Mouse (Mus musculus): ENCODE results near the gene Cdkn1b.

Gene Cdkn1b

DNA sequence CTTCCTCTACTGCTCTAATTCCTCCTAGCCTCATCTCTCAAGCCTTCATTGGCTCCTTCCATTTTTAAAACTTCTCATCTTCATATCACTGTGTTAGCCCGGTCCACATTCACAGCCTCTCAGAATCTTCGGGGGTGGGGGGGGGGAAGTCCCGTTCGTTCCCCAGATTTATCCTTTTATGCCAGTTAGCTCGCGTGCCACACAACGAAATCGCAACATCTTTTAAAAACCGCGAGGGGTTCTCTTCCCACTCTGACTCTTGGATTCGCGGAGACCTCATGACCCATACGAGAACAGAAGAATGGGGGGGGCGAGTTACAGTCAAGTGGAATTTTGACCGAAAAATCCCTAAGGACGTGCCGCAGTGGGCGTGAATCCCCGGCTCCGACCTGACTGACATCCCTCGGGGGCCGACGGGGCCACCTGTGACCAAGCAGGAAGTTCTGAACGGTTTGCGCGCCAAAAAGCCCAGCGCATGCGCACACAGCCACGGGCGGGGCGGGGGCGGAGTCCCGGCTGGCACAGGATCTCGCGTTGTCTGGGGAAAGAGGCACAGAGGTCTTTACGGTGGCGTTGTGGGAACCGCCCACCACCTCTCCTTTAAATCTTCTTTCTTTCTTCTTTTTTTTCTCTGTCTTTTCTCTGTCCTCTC lies 22.6 kb upstream of the Cdkn1b start:
- in situ Hi-C loops (cut with MboI; ENCODE audit: low pct_unique_long_range_greater_than_20kb in 1 of 2, low sequenced_read_pairs in 2 of 2, unreplicated experiment in 1 of 2): no loop called here

DNA sequence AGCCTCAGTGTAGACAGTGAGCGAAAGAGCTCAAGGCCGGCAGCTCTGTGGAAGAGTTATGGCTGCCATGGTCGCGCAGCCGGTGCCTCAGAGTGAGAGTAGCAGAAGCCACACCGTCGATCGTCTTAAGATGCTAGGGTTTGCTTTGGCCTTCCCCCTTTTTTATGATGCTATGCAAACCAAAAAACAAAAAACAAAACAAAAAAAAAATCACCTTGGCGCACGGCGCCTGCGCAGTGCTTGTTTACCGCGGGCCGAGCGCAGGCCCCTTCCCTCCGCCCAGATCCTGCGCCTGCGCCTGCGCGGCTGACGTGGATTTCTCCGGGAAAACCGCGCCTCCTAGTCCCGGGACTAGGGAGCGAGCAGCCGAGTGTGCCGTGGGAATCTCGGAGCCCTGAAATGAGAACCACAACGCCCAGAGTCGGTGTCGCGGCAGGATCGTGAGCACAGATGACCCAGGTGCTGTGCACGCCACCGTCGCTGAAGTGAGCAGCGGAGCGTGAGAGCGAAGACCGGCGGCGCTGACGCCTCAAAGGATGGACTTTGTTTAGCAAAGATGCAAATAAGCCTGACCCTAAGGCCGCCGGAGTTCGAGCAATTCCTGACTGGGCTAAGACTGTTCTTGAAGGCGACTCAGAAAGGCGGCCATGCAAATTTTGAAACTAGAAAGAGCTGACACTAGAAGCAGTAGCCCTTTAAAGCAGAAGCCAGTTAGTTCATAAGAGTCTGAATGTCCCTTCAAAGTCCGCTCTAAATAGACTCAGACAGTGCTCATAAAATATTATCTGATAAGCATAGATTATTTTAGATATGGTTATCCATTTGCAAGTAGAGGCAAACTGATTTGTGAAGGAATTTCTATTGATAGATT lies 21.9 kb upstream of the Cdkn1b start, which contains the start of gene Gpr19:
TSS of gene Gpr19 (minus strand) at position 484 of the 871 bp plus-strand sequence.
- in situ Hi-C loops (cut with MboI; ENCODE audit: low pct_unique_long_range_greater_than_20kb in 1 of 2, low sequenced_read_pairs in 2 of 2, unreplicated experiment in 1 of 2): no loop called here

DNA sequence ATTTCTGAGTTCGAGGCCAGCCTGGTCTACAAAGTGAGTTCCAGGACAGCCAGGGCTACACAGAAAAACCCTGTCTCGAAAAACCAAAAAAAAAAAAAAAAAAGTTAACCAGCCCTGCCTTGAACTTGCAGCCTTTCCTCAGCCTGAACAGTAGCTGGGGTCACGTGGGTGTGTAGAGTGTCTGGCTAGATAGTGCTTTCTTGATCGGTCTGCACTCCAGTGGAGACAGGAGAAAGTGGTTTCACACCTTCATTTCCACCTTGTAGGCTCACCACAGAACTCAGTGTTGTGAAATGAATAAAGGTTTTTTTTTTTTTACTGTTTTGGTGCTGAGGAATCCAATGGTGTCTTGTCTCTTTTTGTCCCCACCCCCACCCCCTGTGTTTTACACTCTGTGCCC lies 16.8 kb upstream of the Cdkn1b start:
- in situ Hi-C loops (cut with MboI; ENCODE audit: low pct_unique_long_range_greater_than_20kb in 1 of 2, low sequenced_read_pairs in 2 of 2, unreplicated experiment in 1 of 2): no loop called here

DNA sequence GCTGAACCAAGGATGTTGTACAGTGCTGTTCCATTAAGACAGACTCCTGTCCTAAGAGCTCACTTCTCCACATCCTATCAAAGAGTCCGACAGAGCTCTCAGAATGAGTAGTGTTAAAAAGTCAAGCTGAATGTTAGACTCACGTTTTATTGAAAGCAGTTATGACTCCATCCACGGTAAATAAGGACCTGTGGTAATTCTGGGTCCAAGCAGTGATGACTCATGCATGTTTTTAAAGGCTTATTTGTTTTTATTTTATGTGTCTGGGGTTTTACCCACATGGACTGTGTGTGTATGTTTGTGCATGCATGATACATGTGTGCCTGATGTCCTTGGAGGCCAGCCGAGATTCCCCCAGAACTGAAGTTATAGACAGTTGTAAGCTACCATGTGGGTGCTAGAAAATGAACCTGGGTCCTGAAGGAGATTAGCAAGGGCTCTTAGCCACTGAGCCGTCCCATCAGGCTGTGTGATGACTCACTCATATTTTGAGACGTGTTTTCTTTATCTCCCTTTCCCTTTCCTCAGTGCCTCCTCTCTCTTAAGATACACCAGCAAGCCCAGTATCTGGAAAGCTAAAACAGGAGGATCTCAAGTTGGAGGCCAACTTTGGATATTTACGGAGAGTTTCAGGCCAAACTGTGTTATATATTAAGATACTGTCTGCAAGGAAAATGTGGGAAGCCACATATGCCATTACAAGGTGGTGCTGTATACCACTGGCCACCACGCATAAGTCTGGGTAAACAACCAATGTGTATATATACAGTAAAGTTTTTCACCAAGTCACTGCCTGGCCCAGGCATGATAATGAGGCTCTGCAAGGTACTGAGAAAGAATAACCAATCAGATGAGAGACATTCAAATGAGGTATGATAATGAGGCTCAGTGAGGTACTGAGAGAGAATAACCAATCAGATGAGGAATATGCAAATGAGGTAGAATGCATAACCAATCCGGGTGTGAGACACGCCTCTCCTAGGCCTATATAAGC lies 16.0 kb upstream of the Cdkn1b start:
- in situ Hi-C loops (cut with MboI; ENCODE audit: low pct_unique_long_range_greater_than_20kb in 1 of 2, low sequenced_read_pairs in 2 of 2, unreplicated experiment in 1 of 2): no loop called here

DNA sequence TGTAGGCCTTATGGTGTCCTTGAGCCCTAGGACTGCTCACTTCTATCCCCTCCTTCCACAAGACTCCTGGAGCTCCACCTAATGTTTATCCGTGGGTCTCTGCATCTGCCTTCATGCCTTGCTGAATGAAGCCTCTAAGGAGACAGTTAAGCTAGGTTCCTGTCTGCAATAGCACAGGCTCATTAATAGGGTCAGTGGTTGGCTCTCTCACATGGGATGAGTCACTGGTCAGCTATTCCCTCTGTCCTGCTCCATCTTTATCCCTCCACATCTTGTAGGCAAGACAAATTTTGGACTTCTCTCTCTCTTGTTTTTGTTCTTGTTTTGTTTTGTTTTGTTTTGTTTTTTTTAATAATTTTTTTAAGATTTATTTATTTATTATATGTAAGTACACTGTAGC lies 14.4 kb upstream of the Cdkn1b start:
- in situ Hi-C loops (cut with MboI; ENCODE audit: low pct_unique_long_range_greater_than_20kb in 1 of 2, low sequenced_read_pairs in 2 of 2, unreplicated experiment in 1 of 2): no loop called here

DNA sequence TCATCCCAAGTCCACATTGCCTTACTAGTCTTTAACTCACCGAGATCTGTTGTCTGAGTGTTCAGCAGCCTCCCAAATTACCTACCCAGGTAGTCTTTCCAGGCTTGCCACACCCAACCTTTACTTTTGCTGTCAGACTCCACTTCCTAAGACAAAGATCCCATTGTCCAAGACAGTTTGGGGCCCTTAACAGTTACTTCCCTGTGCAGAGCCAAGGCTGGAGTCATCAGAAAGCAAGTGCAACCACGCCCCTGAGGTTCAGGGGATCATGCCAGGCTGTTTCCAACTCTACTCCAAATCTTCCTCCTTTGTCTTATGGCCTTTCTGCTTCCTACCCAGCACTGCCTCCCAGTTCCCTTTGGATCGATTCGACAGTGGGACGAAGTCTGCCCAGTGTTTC lies 5.7 kb upstream of the Cdkn1b start:
- in situ Hi-C loops (cut with MboI; ENCODE audit: low pct_unique_long_range_greater_than_20kb in 1 of 2, low sequenced_read_pairs in 2 of 2, unreplicated experiment in 1 of 2): no loop called here

DNA sequence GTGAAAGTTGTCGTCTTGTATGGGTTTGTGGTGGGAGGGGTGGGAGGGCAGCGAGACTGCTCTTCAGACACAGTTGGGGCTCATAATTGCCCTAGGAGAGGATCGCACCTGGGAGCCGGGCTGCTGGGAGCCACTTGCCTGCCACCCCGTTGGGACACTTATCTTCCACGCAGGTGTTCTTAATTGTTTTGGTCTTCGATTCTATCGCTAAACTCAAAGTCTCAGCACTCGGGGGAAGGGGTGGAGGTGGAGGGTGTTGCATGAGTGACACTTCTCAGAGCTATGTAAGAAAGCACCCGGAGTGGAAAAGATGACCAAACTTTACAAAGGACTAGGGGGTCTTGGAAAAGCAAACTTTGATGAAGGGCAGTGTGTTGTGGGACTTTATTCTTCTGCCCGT lies 3.6 kb upstream of the Cdkn1b start:
- in situ Hi-C loops (cut with MboI; ENCODE audit: low pct_unique_long_range_greater_than_20kb in 1 of 2, low sequenced_read_pairs in 2 of 2, unreplicated experiment in 1 of 2): no loop called here

DNA sequence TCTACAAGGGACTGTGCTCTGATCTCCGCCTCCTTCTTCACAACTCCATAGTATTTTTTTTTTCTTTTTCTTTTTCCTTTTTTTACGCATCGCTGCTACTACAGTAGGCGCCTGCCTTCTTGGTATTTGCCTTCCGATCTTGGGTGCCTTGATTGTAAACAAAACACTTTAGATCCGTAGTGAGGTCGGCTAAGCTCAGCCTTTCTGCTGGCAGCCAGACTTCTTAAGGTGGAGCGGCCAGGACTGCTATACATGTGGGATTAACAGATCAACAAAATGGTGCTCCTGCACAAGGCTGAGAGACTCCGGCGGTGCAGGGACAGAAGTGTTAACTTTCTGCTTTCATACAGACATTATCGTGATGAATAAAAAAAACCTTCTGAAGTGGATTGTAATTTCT lies 3.1 kb upstream of the Cdkn1b start:
- in situ Hi-C loops (cut with MboI; ENCODE audit: low pct_unique_long_range_greater_than_20kb in 1 of 2, low sequenced_read_pairs in 2 of 2, unreplicated experiment in 1 of 2): no loop called here

DNA sequence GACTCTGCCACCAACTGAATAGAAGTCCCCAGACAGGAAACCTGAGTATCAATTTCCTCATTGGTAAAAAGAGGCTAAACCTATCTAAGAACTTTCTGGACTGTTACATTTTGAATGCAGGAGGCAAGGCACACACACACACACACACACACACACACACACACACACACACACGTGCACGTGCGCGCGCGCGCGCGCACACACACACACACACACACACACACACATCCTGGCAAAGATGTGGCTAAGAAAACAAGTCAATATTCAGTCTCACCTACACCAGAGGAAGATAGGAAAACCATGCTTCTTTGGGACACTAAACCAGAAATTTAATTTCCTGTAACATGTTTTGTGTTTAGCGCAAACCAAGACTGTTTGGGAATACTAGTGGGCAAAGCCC lies 1.4 kb upstream of the Cdkn1b start:
- in situ Hi-C loops (cut with MboI; ENCODE audit: low pct_unique_long_range_greater_than_20kb in 1 of 2, low sequenced_read_pairs in 2 of 2, unreplicated experiment in 1 of 2): no loop called here

GRCm38 (mm10) chr6:134919511-134920189 lies 551 bp upstream of the Cdkn1b start:
- in situ Hi-C loops (cut with MboI; ENCODE audit: low pct_unique_long_range_greater_than_20kb in 1 of 2, low sequenced_read_pairs in 2 of 2, unreplicated experiment in 1 of 2): no loop called here

DNA sequence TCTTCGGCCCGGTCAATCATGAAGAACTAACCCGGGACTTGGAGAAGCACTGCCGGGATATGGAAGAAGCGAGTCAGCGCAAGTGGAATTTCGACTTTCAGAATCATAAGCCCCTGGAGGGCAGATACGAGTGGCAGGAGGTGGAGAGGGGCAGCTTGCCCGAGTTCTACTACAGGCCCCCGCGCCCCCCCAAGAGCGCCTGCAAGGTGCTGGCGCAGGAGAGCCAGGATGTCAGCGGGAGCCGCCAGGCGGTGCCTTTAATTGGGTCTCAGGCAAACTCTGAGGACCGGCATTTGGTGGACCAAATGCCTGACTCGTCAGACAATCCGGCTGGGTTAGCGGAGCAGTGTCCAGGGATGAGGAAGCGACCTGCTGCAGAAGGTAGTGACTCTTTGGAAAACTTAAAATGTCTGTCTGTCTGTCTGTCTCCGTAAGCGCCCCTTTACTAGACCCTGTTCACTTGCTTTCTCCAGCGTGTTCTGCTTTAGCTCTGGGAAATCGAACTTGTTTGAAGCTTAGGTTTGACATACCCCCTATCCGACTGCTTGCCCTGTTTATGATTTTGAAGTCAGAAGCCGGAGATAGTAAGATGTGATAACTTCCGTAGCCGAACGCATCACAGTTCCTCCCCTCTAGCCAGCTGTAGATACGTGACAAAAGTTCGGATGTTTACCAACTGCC lies 953 bp downstream of the Cdkn1b start:
- in situ Hi-C loops (cut with MboI; ENCODE audit: low pct_unique_long_range_greater_than_20kb in 1 of 2, low sequenced_read_pairs in 2 of 2, unreplicated experiment in 1 of 2): no loop called here

GRCm38 (mm10) chr6:134921695-134922510 lies 1.7 kb downstream of the Cdkn1b start:
- in situ Hi-C loops (cut with MboI; ENCODE audit: low pct_unique_long_range_greater_than_20kb in 1 of 2, low sequenced_read_pairs in 2 of 2, unreplicated experiment in 1 of 2): no loop called here

DNA sequence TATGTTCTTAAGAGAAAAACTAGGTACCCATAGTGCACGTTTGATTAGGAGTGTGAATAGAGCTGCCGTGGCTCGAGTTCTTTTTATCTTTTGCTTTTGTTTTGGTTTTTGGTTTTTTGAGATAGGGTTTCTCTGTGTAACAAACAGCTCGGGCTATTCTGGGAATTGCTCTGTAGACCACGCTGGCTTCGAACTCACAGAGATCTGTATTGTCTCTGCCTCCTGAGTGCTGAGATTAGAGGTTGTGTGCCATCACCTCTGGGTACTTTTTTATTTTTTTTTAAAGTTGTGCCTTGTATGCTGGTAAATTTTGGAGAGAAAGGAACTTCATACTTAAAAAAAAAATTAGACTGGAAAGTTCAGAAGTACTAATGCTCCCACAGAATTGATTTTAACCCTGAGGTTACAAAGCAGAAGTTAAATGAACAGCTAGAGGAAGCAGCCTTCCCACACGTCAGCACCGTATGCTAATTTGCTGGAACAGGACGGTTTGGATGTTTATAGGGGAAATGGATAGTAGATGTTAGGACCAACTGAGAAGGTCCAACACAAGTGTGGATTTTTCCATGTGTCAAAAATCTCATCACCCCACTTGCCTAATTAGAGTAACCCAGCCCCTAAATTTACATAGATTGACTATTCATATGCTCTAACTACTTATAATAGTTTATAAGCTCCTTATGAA lies 2.5 kb downstream of the Cdkn1b start:
- in situ Hi-C loops (cut with MboI; ENCODE audit: low pct_unique_long_range_greater_than_20kb in 1 of 2, low sequenced_read_pairs in 2 of 2, unreplicated experiment in 1 of 2): no loop called here

GRCm38 (mm10) chr6:134923670-134924069 lies 3.5 kb downstream of the Cdkn1b start:
- in situ Hi-C loops (cut with MboI; ENCODE audit: low pct_unique_long_range_greater_than_20kb in 1 of 2, low sequenced_read_pairs in 2 of 2, unreplicated experiment in 1 of 2): no loop called here

DNA sequence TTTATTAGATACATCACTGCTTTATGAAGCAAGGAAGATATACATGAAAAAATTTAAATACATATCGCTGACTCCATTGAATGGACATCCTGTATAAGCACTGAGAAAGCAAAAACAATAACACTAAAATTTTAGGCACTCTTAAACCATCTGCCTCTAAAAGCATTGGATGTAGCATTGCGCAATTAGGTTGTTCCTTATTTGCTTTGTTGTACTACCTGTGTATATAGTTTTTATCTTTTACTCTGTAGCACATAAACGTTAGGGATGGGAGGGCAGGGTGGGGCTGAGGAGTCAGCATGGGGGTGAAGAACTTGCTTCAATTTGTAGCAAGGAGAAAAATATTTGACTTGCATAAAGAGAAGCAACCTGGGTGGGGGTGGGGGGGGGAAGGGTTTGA lies 4.1 kb downstream of the Cdkn1b start:
- in situ Hi-C loops (cut with MboI; ENCODE audit: low pct_unique_long_range_greater_than_20kb in 1 of 2, low sequenced_read_pairs in 2 of 2, unreplicated experiment in 1 of 2): no loop called here

DNA sequence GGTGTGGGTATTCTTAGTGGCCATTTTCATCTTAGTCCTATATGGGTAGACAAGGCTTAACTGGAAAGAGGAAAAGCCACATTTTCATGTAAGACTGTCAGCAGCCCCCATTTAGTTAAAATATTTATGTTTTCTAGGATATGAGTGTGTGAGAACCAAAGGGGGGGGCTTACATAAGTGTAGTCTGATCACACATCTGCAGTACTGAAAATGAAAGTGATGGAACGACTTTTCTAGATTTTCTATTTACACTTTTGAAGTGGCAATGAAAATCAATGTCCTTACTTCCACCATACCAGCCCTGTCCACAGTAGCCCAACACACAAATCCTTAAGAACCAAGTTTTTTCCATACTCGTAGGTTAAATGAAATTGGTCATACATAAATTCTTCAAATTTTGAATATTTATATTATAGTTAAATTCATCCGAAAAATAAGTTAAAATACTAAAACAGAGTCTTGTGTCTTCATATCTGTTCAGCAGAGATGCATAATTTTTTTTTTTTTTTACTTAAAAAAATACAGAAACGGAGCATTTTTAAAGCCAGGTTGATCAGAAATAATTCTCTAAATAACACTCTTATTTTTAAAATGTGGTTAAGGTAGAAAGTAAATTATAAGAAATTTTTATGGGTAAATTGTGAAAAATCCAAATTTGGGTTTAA lies 5.6 kb downstream of the Cdkn1b start:
- in situ Hi-C loops (cut with MboI; ENCODE audit: low pct_unique_long_range_greater_than_20kb in 1 of 2, low sequenced_read_pairs in 2 of 2, unreplicated experiment in 1 of 2): no loop called here

Data from mouse embryonic stem cell (cell line).